Mouse (Mus musculus): Measurements from ENCODE around the gene Pald1.

DNA sequence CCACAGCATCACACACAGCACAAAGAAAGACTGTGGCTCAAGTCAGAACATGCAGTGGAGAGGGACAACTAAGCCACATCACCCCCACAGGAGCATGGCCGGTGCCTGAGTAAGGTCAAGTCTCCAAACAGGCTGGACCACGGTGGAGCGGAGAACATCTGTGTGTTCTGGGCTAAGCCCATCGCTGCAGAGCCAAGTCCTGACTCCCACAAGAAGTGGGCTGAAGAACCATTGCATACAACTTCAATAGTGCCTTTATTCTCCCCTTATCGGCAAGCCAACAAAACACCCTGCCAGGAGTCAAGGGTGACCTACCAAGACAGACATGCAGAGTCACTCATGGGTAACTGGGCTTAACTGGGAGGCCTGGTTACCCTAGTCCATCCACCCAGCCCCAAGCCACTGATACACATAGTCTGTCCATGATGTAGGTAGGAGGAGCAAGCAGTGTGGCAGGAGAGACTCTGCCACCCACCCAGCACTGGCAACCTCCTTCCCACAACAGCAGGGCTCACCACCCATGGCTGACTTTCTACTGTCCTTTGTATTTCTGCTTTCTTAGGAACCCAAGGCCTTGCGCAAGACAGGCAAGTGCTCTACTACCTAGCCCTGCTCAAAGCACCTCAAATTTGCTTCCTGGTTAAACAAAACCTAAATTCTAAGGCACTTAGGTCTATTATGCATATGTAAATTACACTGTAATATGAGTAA, 8.4 kb downstream of the Pald1 start:
- no peak for TF ChIP-seq CTCF (IDR thresholded peaks at IDR 0.05; ENCODE audit: insufficient read depth, low read length)
- no peak for TF ChIP-seq POLR2A (IDR thresholded peaks at IDR 0.05; ENCODE audit: borderline replicate concordance, extremely low read depth, low read depth, low read length)

Measured in lung, adult 2 months (tissue).